Mouse (Mus musculus): ENCODE data around the gene Smtnl2. TPM values are rescaled to one million over a fixed set of nuclear protein-coding genes. Genes with fewer than 3 reads are reported as not detected.

Gene Smtnl2
- total RNA-seq, 1 experiment: 23.6 TPM

DNA sequence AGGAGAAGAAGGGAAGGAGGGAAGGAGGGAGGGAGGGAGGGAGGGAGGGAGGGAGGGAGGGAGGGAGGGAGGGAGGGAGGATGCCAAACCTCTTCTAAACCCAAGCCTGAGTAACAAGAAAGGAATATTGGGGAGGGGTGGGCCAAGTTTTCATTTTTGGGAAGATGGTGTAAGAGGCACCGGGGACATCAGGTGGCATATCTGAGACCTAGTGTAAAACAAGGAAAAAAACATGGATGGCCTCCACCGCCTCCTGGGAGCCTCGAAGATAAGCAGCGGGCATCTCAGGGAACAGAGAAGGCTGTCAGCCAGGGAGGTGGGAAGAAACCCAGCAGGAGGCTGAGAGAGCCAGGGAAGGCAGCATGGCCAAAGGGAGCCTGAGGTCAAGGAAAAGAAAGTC lies 6.0 kb downstream of the Smtnl2 start:
- Histone ChIP-seq H3K4me1 (ENCODE audit: control insufficient read depth in 2 of 2, insufficient read depth in 2 of 2, low read length in 2 of 2, poor library complexity in 1 of 2) (peaks cover 23 to 56% of the 10 kb centered on the region in 2 experiments), H3K36me3 (ENCODE audit: control insufficient read depth, insufficient read depth, low read length, poor library complexity, severe bottlenecking) (peaks cover 6% of the 10 kb centered on the region; the same call in 1 of the 2 replicates), H3K4me3 (ENCODE audit: insufficient read depth in 1 of 2, low read depth in 1 of 2, low read length in 2 of 2, poor library complexity in 1 of 2, severe bottlenecking in 1 of 2) (no peak overlapping the region), H3K27ac (ENCODE audit: insufficient read depth, low read depth, low read length, poor library complexity, severe bottlenecking) (no peak overlapping the region), H3K9me3 (ENCODE audit: control insufficient read depth, insufficient read depth, low read depth, low read length) (no peaks in the 10 kb centered on the region), H3K9ac (ENCODE audit: insufficient read depth, low read depth, low read length, poor library complexity, severe bottlenecking) (no peak overlapping the region)
- TF ChIP-seq MAFK (IDR thresholded peaks at IDR 0.05; ENCODE audit: insufficient read depth, low read depth, low read length) (no peak), ZC3H11A (IDR thresholded peaks at IDR 0.05; ENCODE audit: borderline replicate concordance, low read depth, low read length) (no peak), HCFC1 (IDR thresholded peaks at IDR 0.05; ENCODE audit: borderline replicate concordance, insufficient read depth, low read length) (no peak), CHD2 (IDR thresholded peaks at IDR 0.05; ENCODE audit: low read depth, low read length) (no peak)
- in situ Hi-C loops (cut with MboI; ENCODE audit: low sequenced_read_pairs in 2 of 2, unreplicated experiment in 2 of 2): no loop called here
- no peak for DNase-seq (ENCODE audit: low read depth, low spot score)

GRCm38 (mm10) chr11:72402969-72403368 lies 8.5 kb downstream of the Smtnl2 start:
- H3K4me1 ChIP-seq (ENCODE audit: control insufficient read depth in 2 of 2, insufficient read depth in 2 of 2, low read length in 2 of 2, poor library complexity in 1 of 2): peaks cover 17 to 63% of the 10 kb centered on the region in 2 experiments
- in situ Hi-C loops (cut with MboI; ENCODE audit: low sequenced_read_pairs in 2 of 2, unreplicated experiment in 2 of 2): no loop called here
- no peak for DNase-seq (ENCODE audit: low read depth, low spot score)
- no peaks in the 10 kb centered on the region for H3K9me3 ChIP-seq (ENCODE audit: control insufficient read depth, insufficient read depth, low read depth, low read length)
- H3K27ac ChIP-seq (ENCODE audit: insufficient read depth, low read depth, low read length, poor library complexity, severe bottlenecking): no peak overlapping the region
- no peak overlapping the region for H3K9ac ChIP-seq (ENCODE audit: insufficient read depth, low read depth, low read length, poor library complexity, severe bottlenecking)
- no peak overlapping the region for H3K4me3 ChIP-seq (ENCODE audit: insufficient read depth in 1 of 2, low read depth in 1 of 2, low read length in 2 of 2, poor library complexity in 1 of 2, severe bottlenecking in 1 of 2)
- no peak for TF ChIP-seq ZC3H11A (IDR thresholded peaks at IDR 0.05; ENCODE audit: borderline replicate concordance, low read depth, low read length)
- no peak for TF ChIP-seq ZNF384 (IDR thresholded peaks at IDR 0.05; ENCODE audit: low read depth, low read length)
- TF ChIP-seq MAFK (IDR thresholded peaks at IDR 0.05; ENCODE audit: insufficient read depth, low read depth, low read length): no peak
- no peak for TF ChIP-seq HCFC1 (IDR thresholded peaks at IDR 0.05; ENCODE audit: borderline replicate concordance, insufficient read depth, low read length)
- no peak for TF ChIP-seq CHD2 (IDR thresholded peaks at IDR 0.05; ENCODE audit: low read depth, low read length)
- peaks cover 26% of the 10 kb centered on the region for H3K36me3 ChIP-seq (ENCODE audit: control insufficient read depth, insufficient read depth, low read length, poor library complexity, severe bottlenecking)

DNA sequence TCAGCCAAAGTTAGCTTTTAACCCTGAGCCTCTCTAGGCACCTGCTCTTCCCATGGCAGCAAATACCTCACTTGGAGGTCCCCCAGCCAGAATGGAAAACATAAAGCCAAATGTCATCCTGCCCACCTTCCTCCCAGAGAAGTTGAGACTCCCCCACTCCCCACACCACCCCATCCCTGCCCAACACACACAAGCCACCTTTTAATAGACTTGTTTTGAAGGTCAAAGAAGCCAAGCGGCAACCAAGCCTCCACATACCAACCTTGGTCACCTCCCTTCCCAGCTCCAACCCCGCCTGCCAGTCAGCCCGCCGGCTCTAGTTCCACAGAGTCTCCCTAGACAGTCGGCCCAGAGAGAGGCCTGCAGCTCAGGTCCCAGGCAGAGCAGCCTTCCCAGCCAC lies 9.5 kb downstream of the Smtnl2 start:
- Histone ChIP-seq H3K36me3 (ENCODE audit: control insufficient read depth, insufficient read depth, low read length, poor library complexity, severe bottlenecking) (peaks cover 31% of the 10 kb centered on the region), H3K4me3 (ENCODE audit: insufficient read depth in 1 of 2, low read depth in 1 of 2, low read length in 2 of 2, poor library complexity in 1 of 2, severe bottlenecking in 1 of 2) (peak overlapping the region in 1 of 2 experiments; percentile 45; a peak in 2 of 4 replicates), H3K27ac (ENCODE audit: insufficient read depth, low read depth, low read length, poor library complexity, severe bottlenecking) (peak overlapping the region; percentile 24; the same call in 1 of the 2 replicates), H3K9me3 (ENCODE audit: control insufficient read depth, insufficient read depth, low read depth, low read length) (no peaks in the 10 kb centered on the region), H3K9ac (ENCODE audit: insufficient read depth, low read depth, low read length, poor library complexity, severe bottlenecking) (no peak overlapping the region), H3K4me1 (ENCODE audit: control insufficient read depth in 2 of 2, insufficient read depth in 2 of 2, low read length in 2 of 2, poor library complexity in 1 of 2) (peaks cover 16 to 55% of the 10 kb centered on the region in 2 experiments)
- peak; percentile 45 for DNase-seq (ENCODE audit: low read depth, low spot score)
- no peak for TF ChIP-seq MAFK (IDR thresholded peaks at IDR 0.05; ENCODE audit: insufficient read depth, low read depth, low read length)
- no peak for TF ChIP-seq CHD2 (IDR thresholded peaks at IDR 0.05; ENCODE audit: low read depth, low read length)
- no peak for TF ChIP-seq HCFC1 (IDR thresholded peaks at IDR 0.05; ENCODE audit: borderline replicate concordance, insufficient read depth, low read length)
- TF ChIP-seq ZC3H11A (IDR thresholded peaks at IDR 0.05; ENCODE audit: borderline replicate concordance, low read depth, low read length): no peak
- TF ChIP-seq ZNF384 (IDR thresholded peaks at IDR 0.05; ENCODE audit: low read depth, low read length): no peak
- in situ Hi-C loops (cut with MboI; ENCODE audit: low sequenced_read_pairs in 2 of 2, unreplicated experiment in 2 of 2): no loop called here

DNA sequence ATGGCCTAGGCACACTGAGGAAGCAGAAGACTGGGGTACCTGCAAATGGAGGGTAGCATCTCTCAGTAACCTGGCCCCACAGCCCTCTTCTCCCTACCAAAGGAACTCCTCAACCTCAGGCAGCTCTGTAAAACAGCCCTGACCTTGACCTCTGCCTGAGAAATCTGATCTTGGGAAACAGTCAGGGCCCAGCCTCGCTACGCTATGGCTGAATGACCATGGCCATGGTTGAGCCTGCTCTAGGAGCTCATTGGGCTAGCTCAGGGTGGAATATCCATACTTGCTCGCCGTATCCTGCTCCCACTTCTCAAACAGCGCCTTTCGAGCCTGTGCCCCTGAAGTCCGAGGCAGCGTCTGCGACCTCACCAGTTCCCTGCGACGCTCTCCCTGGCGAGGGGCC lies 10.4 kb downstream of the Smtnl2 start:
- no peak for TF ChIP-seq HCFC1 (IDR thresholded peaks at IDR 0.05; ENCODE audit: borderline replicate concordance, insufficient read depth, low read length)
- no peak for TF ChIP-seq ZNF384 (IDR thresholded peaks at IDR 0.05; ENCODE audit: low read depth, low read length)
- Histone ChIP-seq H3K36me3 (ENCODE audit: control insufficient read depth, insufficient read depth, low read length, poor library complexity, severe bottlenecking) (peaks cover 40% of the 10 kb centered on the region), H3K9ac (ENCODE audit: insufficient read depth, low read depth, low read length, poor library complexity, severe bottlenecking) (no peak overlapping the region), H3K4me3 (ENCODE audit: insufficient read depth in 1 of 2, low read depth in 1 of 2, low read length in 2 of 2, poor library complexity in 1 of 2, severe bottlenecking in 1 of 2) (no peak overlapping the region), H3K27ac (ENCODE audit: insufficient read depth, low read depth, low read length, poor library complexity, severe bottlenecking) (peak overlapping the region; percentile 39; the same call in 1 of the 2 replicates), H3K4me1 (ENCODE audit: control insufficient read depth in 2 of 2, insufficient read depth in 2 of 2, low read length in 2 of 2, poor library complexity in 1 of 2) (peaks cover 14 to 49% of the 10 kb centered on the region in 2 experiments), H3K9me3 (ENCODE audit: control insufficient read depth, insufficient read depth, low read depth, low read length) (no peaks in the 10 kb centered on the region)
- in situ Hi-C loops (cut with MboI; ENCODE audit: low sequenced_read_pairs in 2 of 2, unreplicated experiment in 2 of 2): no loop called here
- no peak for DNase-seq (ENCODE audit: low read depth, low spot score)

Data from ES-E14 (cell line).